Mouse (Mus musculus) layer of hippocampus, adult 11-12 months (tissue): ENCODE measurements around the gene Cybrd1.

Experiments
- DNase-seq: peaks from one replicate; pipeline ENCODE4 v3.0.0; 2022; ENCODE audit warnings: low spot score

Cybrd1 gene

GRCm38 (mm10) chr2:71176329-71177249 is 58.9 kb downstream of the Cybrd1 start:
- DNase-seq, result no peak

GRCm38 (mm10) chr2:71177250-71177615 is 59.5 kb downstream of the Cybrd1 start:
- no peak for DNase-seq

- no peak for DNase-seq
Observed at GRCm38 (mm10) chr2:71177760-71178159, 60.0 kb downstream of the Cybrd1 start.

- no peak for DNase-seq
Observed at GRCm38 (mm10) chr2:71179716-71180115, 62.0 kb downstream of the Cybrd1 start.

GRCm38 (mm10) chr2:71180566-71181217 is 63.0 kb downstream of the Cybrd1 start:
- no peak for DNase-seq

- no peak for DNase-seq
Observed at GRCm38 (mm10) chr2:71187950-71188349, 70.2 kb downstream of the Cybrd1 start.

- no peak for DNase-seq
Observed at GRCm38 (mm10) chr2:71188861-71189260, 71.1 kb downstream of the Cybrd1 start.

- DNase-seq, result no peak
Observed at GRCm38 (mm10) chr2:71191391-71192194, 73.9 kb downstream of the Cybrd1 start.

GRCm38 (mm10) chr2:71192195-71192807 is 74.6 kb downstream of the Cybrd1 start:
- DNase-seq, result no peak
